Mouse (Mus musculus) cerebellum, postnatal 10 days (tissue): ENCODE data around the gene Abcd4.

Source experiments
- DNase-seq, 2 experiments: peaks; one replicate each; pipeline ENCODE4 v3.0.0; 2021; ENCODE audit warnings: mixed read lengths in 2 of 2

Gene Abcd4

GRCm38 (mm10) chr12:84571466-84572340, 45.5 kb downstream of the Abcd4 start:
- peak; percentile 29 to 45 for DNase-seq

DNA sequence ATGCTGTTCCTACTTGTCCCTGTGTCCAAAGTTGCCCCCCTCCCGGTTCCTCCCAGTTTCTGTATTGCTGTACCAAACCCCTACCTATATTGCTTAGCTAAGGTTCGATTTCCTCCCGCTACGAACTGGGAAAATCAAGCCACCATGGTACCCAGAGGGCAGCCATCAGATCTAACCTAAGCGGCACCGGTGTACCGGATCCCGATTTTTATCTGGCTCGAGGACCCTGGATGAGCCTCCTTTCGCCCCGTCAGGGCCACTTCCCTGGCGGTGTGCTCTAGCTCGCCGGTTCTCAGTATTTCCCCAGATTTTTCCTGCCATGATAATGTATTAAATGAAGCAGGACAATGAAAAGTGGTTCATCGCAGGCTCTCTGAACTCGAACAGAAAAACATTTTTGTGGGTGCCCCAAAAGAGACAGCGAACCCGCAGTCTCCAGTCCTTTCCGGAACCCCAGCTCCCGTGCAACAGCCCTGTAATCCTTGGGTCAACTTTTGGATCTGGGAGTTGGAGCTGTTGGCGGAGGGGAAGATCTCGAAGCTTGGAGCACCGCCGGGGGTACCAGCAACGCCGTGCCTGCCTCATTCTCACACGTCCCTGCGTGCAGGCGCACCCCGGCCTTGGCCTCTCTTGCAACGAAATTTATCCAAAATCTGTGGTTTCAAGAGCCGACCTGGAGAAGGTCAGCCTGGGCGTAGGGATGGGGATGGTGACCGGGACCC, 46.4 kb downstream of the Abcd4 start:
- DNase-seq = peak; percentile 30 to 54

DNA sequence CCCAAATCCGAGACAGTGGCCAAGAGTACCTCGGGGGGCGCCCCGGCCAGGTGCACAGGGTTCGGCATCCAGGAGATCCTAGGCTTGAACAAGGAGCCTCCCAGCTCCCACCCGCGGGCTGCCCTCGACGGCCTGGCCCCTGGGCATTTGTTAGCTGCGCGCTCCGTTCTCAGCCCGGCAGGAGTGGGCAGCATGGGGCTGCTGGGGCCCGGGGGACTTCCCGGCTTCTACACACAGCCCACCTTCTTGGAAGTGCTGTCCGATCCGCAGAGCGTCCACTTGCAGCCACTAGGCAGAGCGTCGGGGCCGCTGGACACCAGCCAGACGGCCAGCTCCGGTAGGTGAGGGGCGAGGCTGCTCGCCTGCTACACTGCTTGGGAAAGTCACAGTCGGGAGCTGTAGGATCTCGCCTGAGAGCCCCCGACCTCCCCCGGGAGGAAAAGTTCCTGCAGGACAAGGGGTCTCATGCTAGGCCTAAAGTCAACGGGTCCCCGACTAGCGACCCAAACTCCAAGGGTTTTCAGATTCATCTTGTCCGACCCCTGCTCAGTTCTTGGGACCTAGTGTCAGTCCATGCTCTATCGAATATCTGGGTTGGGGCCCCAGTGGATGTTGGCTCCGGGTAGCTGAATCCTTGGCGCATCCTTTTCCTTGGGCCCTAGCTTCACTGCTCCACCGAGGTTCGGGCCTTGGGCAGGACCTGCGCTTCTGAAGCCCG, 47.1 kb downstream of the Abcd4 start:
- peak; percentile 25 to 42 for DNase-seq

DNA sequence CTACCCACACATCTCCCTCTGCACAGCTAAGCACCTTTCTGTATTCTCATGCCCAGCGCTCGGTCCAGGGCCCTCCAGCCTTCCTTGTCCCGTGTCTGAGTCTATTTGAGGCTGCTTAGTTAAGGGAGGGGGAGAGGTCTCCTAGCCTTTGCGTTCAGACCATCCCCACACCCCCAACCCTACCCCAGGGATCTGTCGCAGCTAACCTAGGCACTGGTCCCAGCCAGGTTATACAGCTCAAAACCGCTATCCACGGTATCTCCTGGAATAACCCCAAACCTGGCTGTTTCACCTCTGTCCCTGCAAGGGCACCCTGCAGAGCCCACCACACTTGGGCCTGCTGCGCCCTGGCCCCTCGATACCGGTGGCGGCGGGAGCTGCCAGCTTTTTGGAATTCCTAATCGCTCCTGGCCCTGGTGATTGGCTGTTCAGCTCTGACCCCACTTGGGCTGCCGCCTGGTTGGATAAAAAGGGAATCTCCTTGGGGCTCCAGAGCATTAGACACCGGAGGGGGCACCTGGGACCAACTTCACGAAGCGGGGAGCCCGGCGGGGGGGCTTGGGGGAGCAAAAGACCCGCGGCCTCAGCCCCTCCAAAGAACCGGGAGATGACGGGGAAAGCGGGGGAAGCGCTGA, 47.8 kb downstream of the Abcd4 start, which contains the start of gene Vsx2:
Vsx2 (plus strand) TSS at position 427 of the 635 bp plus-strand sequence.
- peak; percentile 21 to 35 for DNase-seq

- DNase-seq = no peak
These were observed 49.6 kb downstream of the Abcd4 start for GRCm38 (mm10) chr12:84567576-84567975.

- no peak for DNase-seq
These were observed 54.7 kb downstream of the Abcd4 start for GRCm38 (mm10) chr12:84562558-84562957.

GRCm38 (mm10) chr12:84555218-84555617, 62.0 kb downstream of the Abcd4 start:
- DNase-seq = no peak
